Mouse (Mus musculus) liver, embryonic 11.5 days (tissue): Measurements from ENCODE around the gene Angel1. TPM values are rescaled to one million over a fixed set of nuclear protein-coding genes. Genes with fewer than 3 reads are reported as not detected.

Experiments
- ATAC-seq: fragments of 200-750 bp; cut with Nextera tagmentation; replicated peaks from 2 replicates; pipeline ENCODE4 v1.8.0; 2017; ENCODE audit warnings: moderate number of reproducible peaks, mild to moderate bottlenecking, moderate TSS enrichment, moderate library complexity; ENCODE audit not compliant: low FRiP score
- DNase-seq: peaks from one replicate; pipeline ENCODE4 v3.0.0-alpha.2; 2017; ENCODE audit warnings: low spot score
- H3K27ac ChIP-seq: fragments of 300-500 bp; sonication (generic); 2 replicates; pipeline ENCODE4 v1.5.1; 2014; ENCODE audit warnings: mild to moderate bottlenecking, low read depth, low read length, control low read depth
- H3K27me3 ChIP-seq: fragments of 300-500 bp; sonication (generic); replicated peaks from 2 replicates; pipeline ENCODE4 v1.6.1; 2014; ENCODE audit warnings: low read length, mixed read lengths; ENCODE audit not compliant: control insufficient read depth, insufficient read depth
- H3K36me3 ChIP-seq: fragments of 300-500 bp; sonication (generic); 2 replicates; pipeline ENCODE4 v1.6.1; 2014; ENCODE audit warnings: mild to moderate bottlenecking, low read length, moderate library complexity, mixed read lengths; ENCODE audit not compliant: control insufficient read depth, insufficient read depth
- H3K4me1 ChIP-seq: fragments of 300-500 bp; sonication (generic); replicated peaks from 2 replicates; pipeline ENCODE4 v1.6.1; 2014; ENCODE audit warnings: low read length, mixed read lengths; ENCODE audit not compliant: control insufficient read depth, insufficient read depth
- H3K4me2 ChIP-seq: fragments of 300-500 bp; sonication (generic); 2 replicates; pipeline ENCODE4 v1.6.1; 2014; ENCODE audit warnings: mild to moderate bottlenecking, control low read depth, moderate library complexity
- H3K4me3 ChIP-seq: fragments of 300-500 bp; sonication (generic); 2 replicates; pipeline ENCODE4 v1.5.1; 2014; ENCODE audit warnings: low read depth, low read length, control low read depth
- H3K9ac ChIP-seq: fragments of 300-500 bp; sonication (generic); 2 replicates; pipeline ENCODE4 v1.6.1; 2014; ENCODE audit warnings: low read depth, low read length, control low read depth
- H3K9me3 ChIP-seq: fragments of 300-500 bp; sonication (generic); 2 replicates; pipeline ENCODE4 v1.6.1; 2016; ENCODE audit warnings: low read length, inconsistent platforms, mixed read lengths; ENCODE audit not compliant: control insufficient read depth
- WGBS: fragments of 180-500 bp; shearing (Covaris S2); extraction: QIAGEN DNeasy Blood & Tissue Kit; methylation state at CpG from one replicate; pipeline ENCODE4 v1.1.7; 2014; 5-methylcytosine and 5-hydroxymethylcytosine counted together
- polyA plus RNA-seq: library from polyadenylated mRNA; unstranded; fragments of >200 nt; fragmentation: Nextera tagmentation; extraction: Ambion mirVana; gene quantifications from 2 replicates; pipeline ENCODE4 v1.2.1, GENCODE M21; 2014

Angel1 gene
- polyA plus RNA-seq = 4.0 and 4.5 TPM in 2 replicates

- DNase-seq (peak; percentile 96), ATAC-seq (peak; percentile 100)
- Histone ChIP-seq H3K27me3 (no peaks in the 10 kb centered on the region), H3K4me1 (no peaks in the 10 kb centered on the region; the same call in 1 of the 2 replicates), H3K27ac (no peak within 1 kb of the TSS), H3K4me3 (peak within 1 kb of the TSS; percentile 79), H3K36me3 (no peaks in the 10 kb centered on the region), H3K9ac (peak within 1 kb of the TSS; percentile 72), H3K9me3 (no peaks in the 10 kb centered on the region), H3K4me2 (peak within 1 kb of the TSS; percentile 99)
- WGBS = under 1% methylated on average over 44 of the region's 44 CpGs
Observed at GRCm38 (mm10) chr12:86726120-86726640, at the start of gene Angel1. Gene Angel1 (minus strand): TSS chr12:86726460.

GRCm38 (mm10) chr12:86775561-86776280 lies 49.5 kb upstream of the Angel1 start:
- H3K9ac ChIP-seq = no peak overlapping the region
- no peaks in the 10 kb centered on the region for H3K36me3 ChIP-seq
- no peaks in the 10 kb centered on the region for H3K27me3 ChIP-seq
- DNase-seq = no peak
- no peaks in the 10 kb centered on the region for H3K9me3 ChIP-seq
- H3K4me3 ChIP-seq = no peak overlapping the region
- no peak for ATAC-seq
- no peak overlapping the region for H3K27ac ChIP-seq
- H3K4me2 ChIP-seq = no peak overlapping the region
- H3K4me1 ChIP-seq = no peaks in the 10 kb centered on the region
- WGBS = 67% methylated on average over 7 of the region's 7 CpGs

GRCm38 (mm10) chr12:86772551-86772950 lies 46.3 kb upstream of the Angel1 start:
- DNase-seq (no peak), ATAC-seq (no peak)
- Histone ChIP-seq H3K4me1 (no peaks in the 10 kb centered on the region), H3K27me3 (no peaks in the 10 kb centered on the region), H3K36me3 (no peaks in the 10 kb centered on the region), H3K9ac (no peak overlapping the region), H3K4me2 (no peak overlapping the region), H3K27ac (no peak overlapping the region), H3K4me3 (no peak overlapping the region), H3K9me3 (no peaks in the 10 kb centered on the region)
- 44% methylated on average over 3 of the region's 3 CpGs for WGBS

GRCm38 (mm10) chr12:86771823-86772427 lies 45.7 kb upstream of the Angel1 start:
- ATAC-seq (peak; percentile 60), DNase-seq (peak; percentile 78)
- no peaks in the 10 kb centered on the region for H3K4me1 ChIP-seq
- no peaks in the 10 kb centered on the region for H3K27me3 ChIP-seq
- H3K9me3 ChIP-seq = no peaks in the 10 kb centered on the region
- 11% methylated on average over 12 of the region's 12 CpGs for WGBS
- no peak overlapping the region for H3K4me2 ChIP-seq
- H3K4me3 ChIP-seq = no peak overlapping the region
- no peak overlapping the region for H3K27ac ChIP-seq
- no peaks in the 10 kb centered on the region for H3K36me3 ChIP-seq
- no peak overlapping the region for H3K9ac ChIP-seq

- no peaks in the 10 kb centered on the region for H3K36me3 ChIP-seq
- H3K9ac ChIP-seq = no peak overlapping the region
- H3K4me3 ChIP-seq = no peak overlapping the region
- no peak overlapping the region for H3K4me2 ChIP-seq
- H3K27me3 ChIP-seq = no peaks in the 10 kb centered on the region
- no peak overlapping the region for H3K27ac ChIP-seq
- 42% methylated on average over 3 of the region's 3 CpGs for WGBS
- no peaks in the 10 kb centered on the region for H3K9me3 ChIP-seq
- no peaks in the 10 kb centered on the region for H3K4me1 ChIP-seq
- no peak for ATAC-seq
- no peak for DNase-seq
Observed at GRCm38 (mm10) chr12:86770927-86771326, 44.7 kb upstream of the Angel1 start.

GRCm38 (mm10) chr12:86770261-86770670 lies 44.0 kb upstream of the Angel1 start:
- H3K36me3 ChIP-seq = no peaks in the 10 kb centered on the region
- H3K4me1 ChIP-seq = no peaks in the 10 kb centered on the region
- H3K4me3 ChIP-seq = no peak overlapping the region
- DNase-seq (no peak), ATAC-seq (no peak)
- WGBS = 46% methylated on average over 4 of the region's 4 CpGs
- H3K9me3 ChIP-seq = no peaks in the 10 kb centered on the region
- H3K27me3 ChIP-seq = no peaks in the 10 kb centered on the region
- no peak overlapping the region for H3K27ac ChIP-seq
- H3K9ac ChIP-seq = no peak overlapping the region
- no peak overlapping the region for H3K4me2 ChIP-seq

- Histone ChIP-seq H3K27ac (no peak overlapping the region), H3K4me3 (no peak overlapping the region), H3K4me2 (no peak overlapping the region), H3K4me1 (no peaks in the 10 kb centered on the region), H3K9me3 (no peaks in the 10 kb centered on the region), H3K9ac (no peak overlapping the region), H3K27me3 (no peaks in the 10 kb centered on the region), H3K36me3 (no peaks in the 10 kb centered on the region)
- DNase-seq = no peak
- ATAC-seq = no peak
Observed at GRCm38 (mm10) chr12:86769819-86770218, 43.6 kb upstream of the Angel1 start.

- 39% methylated on average over 4 of the region's 4 CpGs for WGBS
- Histone ChIP-seq H3K4me3 (no peak overlapping the region), H3K4me2 (no peak overlapping the region), H3K4me1 (no peaks in the 10 kb centered on the region), H3K36me3 (no peaks in the 10 kb centered on the region), H3K27me3 (no peaks in the 10 kb centered on the region), H3K27ac (no peak overlapping the region), H3K9ac (no peak overlapping the region), H3K9me3 (no peaks in the 10 kb centered on the region)
- ATAC-seq = no peak
- peak; percentile 59 for DNase-seq
Observed at GRCm38 (mm10) chr12:86768986-86769580, 42.8 kb upstream of the Angel1 start.
